9 mouse cellular contexts compared by ENCODE assay signal in genomic region chr2:80448231-80448630, GRCm38 (mm10). TPM values are rescaled to one million over a fixed set of nuclear protein-coding genes. Genes with fewer than 3 reads are reported as not detected.
DNase-seq lines count a peak whose midpoint lies in the region; ATAC-seq and TF ChIP-seq lines count a peak whose summit lies in the region.
"Had no signal": no experiment of that assay in that cellular context is flagged by ENCODE, and none has a peak within 500 bp of the region (broad histone marks: within the 10 kb centered on the region; RNA-seq: fewer than 3 reads in every experiment).

No protein-coding gene starts in this region.

- peak overlapping the region; percentile 53 for H3K9ac ChIP-seq in lung, embryonic 14.5 days
- H3K9ac ChIP-seq in heart, embryonic 15.5 days: peak overlapping the region; percentile 31; the same call in 1 of the 2 replicates
- no peak overlapping the region for H3K9ac ChIP-seq in midbrain, embryonic 14.5 days (replicated peaks; ENCODE audit: low read length)

- peak overlapping the region; percentile 100 for H3K4me2 ChIP-seq in lung, embryonic 14.5 days
- peak overlapping the region; percentile 100 for H3K4me2 ChIP-seq in heart, embryonic 15.5 days
- peak overlapping the region; percentile 100 for H3K4me2 ChIP-seq in midbrain, embryonic 14.5 days (ENCODE audit: low read length)

- 2% methylated on average over 12 of the region's 12 CpGs for WGBS in lung, embryonic 14.5 days
- WGBS in heart, embryonic 15.5 days: 2% methylated on average over 12 of the region's 12 CpGs
- under 1% methylated on average over 12 of the region's 12 CpGs for WGBS in midbrain, embryonic 14.5 days

- peaks cover 23% of the 10 kb centered on the region for H3K27me3 ChIP-seq in lung, embryonic 14.5 days (ENCODE audit: insufficient read depth, low read length)
- peaks cover 21% of the 10 kb centered on the region for H3K27me3 ChIP-seq in heart, embryonic 15.5 days
- peaks cover 25% of the 10 kb centered on the region for H3K27me3 ChIP-seq in midbrain, embryonic 14.5 days (ENCODE audit: control insufficient read depth, insufficient read depth, low read length)

- ATAC-seq in lung, embryonic 14.5 days (ENCODE audit: insufficient read depth): peak; percentile 45
- 0 out of 2 replicates have a peak, but pooled peaks have one; percentile 45 for ATAC-seq in heart, embryonic 15.5 days (replicated peaks; ENCODE audit: insufficient number of reproducible peaks, insufficient read depth, low FRiP score, low read depth)
- peak; percentile 22; the same call in 1 of the 2 replicates for ATAC-seq in midbrain, embryonic 14.5 days (ENCODE audit: low FRiP score, low TSS enrichment)

- no peaks in the 10 kb centered on the region; the same call in 1 of the 2 replicates for H3K9me3 ChIP-seq in lung, embryonic 14.5 days (ENCODE audit: low read depth, low read length)
- H3K9me3 ChIP-seq in heart, embryonic 15.5 days (replicated peaks): 0 out of 2 replicates have a peak, but pooled peaks cover 2% of the 10 kb centered on the region
- H3K9me3 ChIP-seq in midbrain, embryonic 14.5 days (ENCODE audit: control insufficient read depth, low read length): peaks cover 5% of the 10 kb centered on the region; the same call in 1 of the 2 replicates

- peak overlapping the region; percentile 60 for H3K4me3 ChIP-seq in lung, embryonic 14.5 days (ENCODE audit: low read depth, low read length)
- peak overlapping the region; percentile 73 for H3K4me3 ChIP-seq in heart, embryonic 15.5 days
- H3K4me3 ChIP-seq in midbrain, embryonic 14.5 days (replicated peaks; ENCODE audit: low read depth, low read length): peak overlapping the region; percentile 63

- no peaks in the 10 kb centered on the region; the same call in 1 of the 2 replicates for H3K4me1 ChIP-seq in lung, embryonic 14.5 days (ENCODE audit: insufficient read depth)
- H3K4me1 ChIP-seq in heart, embryonic 15.5 days (replicated peaks): peaks cover 16% of the 10 kb centered on the region
- no peaks in the 10 kb centered on the region for H3K4me1 ChIP-seq in midbrain, embryonic 14.5 days (ENCODE audit: control insufficient read depth, insufficient read depth, low read length)

- no peak overlapping the region for H3K27ac ChIP-seq in lung, embryonic 14.5 days (ENCODE audit: low read depth)
- H3K27ac ChIP-seq in heart, embryonic 15.5 days: peak overlapping the region; percentile 29; the same call in 1 of the 2 replicates
- H3K27ac ChIP-seq in midbrain, embryonic 14.5 days (replicated peaks; ENCODE audit: low read depth, low read length): no peak overlapping the region
- H3K27ac ChIP-seq: macrophage had no signal

- peak; percentile 55 for DNase-seq in lung, embryonic 14.5 days
- DNase-seq in lung, postnatal 25 days (ENCODE audit: low spot score): no peak
- peak; percentile 88 for DNase-seq in embryo, embryonic 10 days (ENCODE audit: low spot score)
- peak; percentile 20 to 47 for DNase-seq in layer of hippocampus, postnatal 25 days (ENCODE audit: extremely low spot score in 1 of 2, low spot score in 1 of 2)
- peak; percentile 55 for DNase-seq in midbrain, embryonic 14.5 days
- DNase-seq in spleen, adult 12 weeks (ENCODE audit: low spot score): no peak
- DNase-seq in urinary bladder, postnatal 25 days (ENCODE audit: low spot score): no peak

- no peak; the same call in 1 of the 2 replicates for TF ChIP-seq CTCF in lung, embryonic 14.5 days (IDR thresholded peaks at IDR 0.05; ENCODE audit: low read depth)

- no peaks in the 10 kb centered on the region for H3K36me3 ChIP-seq in lung, embryonic 14.5 days (ENCODE audit: insufficient read depth)
- no peaks in the 10 kb centered on the region for H3K36me3 ChIP-seq in heart, embryonic 15.5 days
- H3K36me3 ChIP-seq in midbrain, embryonic 14.5 days (ENCODE audit: control insufficient read depth, insufficient read depth, low read length): no peaks in the 10 kb centered on the region

RNA-seq across cellular contexts. Expression of gene Frzb, which starts 0.8 kb away (rescaled TPM):
- 0.65 and 0.88 TPM in 2 replicates for polyA plus RNA-seq in lung, embryonic 14.5 days (2014; fragmentation: Nextera tagmentation; extraction: Ambion mirVana)
- 7.4 and 8.2 TPM in 2 replicates for polyA plus RNA-seq in heart, embryonic 15.5 days (2015; fragmentation: Nextera tagmentation; extraction: Ambion mirVana)
- 10 to 100 TPM; 28.1 to 34.4 TPM for total RNA-seq in layer of hippocampus, postnatal 25 days (2021)
- polyA plus RNA-seq in midbrain, embryonic 14.5 days (2014; fragmentation: Nextera tagmentation; extraction: Ambion mirVana): 0.84 and 2.2 TPM in 2 replicates
- polyA plus RNA-seq: macrophage had no signal

Comparison
In these comparisons a context has a peak if more than half of its experiments do, and no peak if none do; other contexts are left out.
1. DNase-seq: peak in lung, embryonic 14.5 days (single experiment), embryo, embryonic 10 days (single experiment), layer of hippocampus, postnatal 25 days (2 of 2) and midbrain, embryonic 14.5 days (single experiment); none in lung, postnatal 25 days (single experiment), spleen, adult 12 weeks (single experiment) and urinary bladder, postnatal 25 days (single experiment).
2. Peak in every context shown above with its lines, with median percentiles within 50 percentile points of each other: ATAC-seq, H3K4me2 ChIP-seq and H3K4me3 ChIP-seq.